Mouse (Mus musculus) small intestine, adult 2 months (tissue): ENCODE measurements at regions not wholly inside any gene's neighbourhood (a gene's known extent, or its start where the extent isn't known, plus 50 kb on each side); places are given as distances from the start of the nearest gene placed in this dataset.

Experiments used
- H3K27ac ChIP-seq: fragments of 200-500 bp; 2 replicates; pipeline ENCODE4 v1.5.1; 2012; ENCODE audit warnings: low read depth, low read length, control low read depth, inconsistent platforms; ENCODE audit not compliant: insufficient read depth
- H3K27me3 ChIP-seq: fragments of 200-500 bp; 2 replicates; pipeline ENCODE4 v1.6.1; 2012; ENCODE audit warnings: mild to moderate bottlenecking, moderate library complexity, low read length, inconsistent platforms; ENCODE audit not compliant: control insufficient read depth, insufficient read depth
- H3K36me3 ChIP-seq: fragments of 200-500 bp; 2 replicates; pipeline ENCODE4 v1.6.1; 2012; ENCODE audit warnings: mild to moderate bottlenecking, low read length, control low read depth, inconsistent platforms; ENCODE audit not compliant: control insufficient read depth, insufficient read depth
- H3K4me1 ChIP-seq: fragments of 200-500 bp; 2 replicates; pipeline ENCODE4 v1.6.1; 2012; ENCODE audit warnings: low read length, inconsistent platforms, mixed read lengths; ENCODE audit not compliant: control insufficient read depth, insufficient read depth, insufficient read length
- H3K4me3 ChIP-seq: fragments of 200-500 bp; 2 replicates; pipeline ENCODE4 v1.5.1; 2012; ENCODE audit warnings: low read depth, mild to moderate bottlenecking, control low read depth, inconsistent platforms, low read length, moderate library complexity
- CTCF ChIP-seq: fragments of 200-500 bp; IDR thresholded peaks from 2 replicates; pipeline ENCODE4 v1.5.1; 2012; ENCODE audit warnings: low read depth, mild to moderate bottlenecking, control low read depth, inconsistent platforms, low read length, moderate library complexity, mixed read lengths; ENCODE audit not compliant: insufficient replicate concordance, insufficient read length; ENCODE audit errors: extremely low read depth
- POLR2A ChIP-seq: fragments of 200-500 bp; IDR thresholded peaks from 2 replicates; pipeline ENCODE4 v1.6.1; 2012; ENCODE audit warnings: low read depth, mild to moderate bottlenecking, control low read depth, inconsistent platforms, low read length, moderate library complexity
- WGBS: fragments of 180-500 bp; shearing (Covaris S2); methylation state at CpG from one replicate; pipeline ENCODE4 v1.1.7; 2018; 5-methylcytosine and 5-hydroxymethylcytosine counted together

DNA sequence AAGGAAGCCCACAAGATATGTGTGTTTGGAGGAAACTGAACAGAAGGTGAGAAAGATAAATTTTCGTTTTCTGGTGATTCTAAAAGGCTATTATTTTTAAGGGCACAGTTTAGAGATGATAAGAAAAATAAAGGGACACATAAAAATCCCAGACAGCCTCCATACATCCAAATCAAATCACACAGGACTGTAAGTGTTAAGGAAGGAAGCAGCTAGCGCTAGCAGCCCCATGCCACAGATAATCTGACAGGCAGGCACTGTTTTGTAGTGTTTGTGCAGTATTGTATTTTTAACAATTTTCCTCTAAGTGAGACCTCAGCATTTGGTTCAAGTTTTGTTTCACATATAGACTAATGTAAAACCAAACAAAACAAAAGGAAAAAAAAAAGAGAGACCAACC is 402.4 kb upstream of the Dph6 start:
- TF ChIP-seq POLR2A (no peak), CTCF (no peak)
- WGBS = 61% methylated on average over 2 of the region's 2 CpGs
- H3K4me3 ChIP-seq = no peak overlapping the region

DNA sequence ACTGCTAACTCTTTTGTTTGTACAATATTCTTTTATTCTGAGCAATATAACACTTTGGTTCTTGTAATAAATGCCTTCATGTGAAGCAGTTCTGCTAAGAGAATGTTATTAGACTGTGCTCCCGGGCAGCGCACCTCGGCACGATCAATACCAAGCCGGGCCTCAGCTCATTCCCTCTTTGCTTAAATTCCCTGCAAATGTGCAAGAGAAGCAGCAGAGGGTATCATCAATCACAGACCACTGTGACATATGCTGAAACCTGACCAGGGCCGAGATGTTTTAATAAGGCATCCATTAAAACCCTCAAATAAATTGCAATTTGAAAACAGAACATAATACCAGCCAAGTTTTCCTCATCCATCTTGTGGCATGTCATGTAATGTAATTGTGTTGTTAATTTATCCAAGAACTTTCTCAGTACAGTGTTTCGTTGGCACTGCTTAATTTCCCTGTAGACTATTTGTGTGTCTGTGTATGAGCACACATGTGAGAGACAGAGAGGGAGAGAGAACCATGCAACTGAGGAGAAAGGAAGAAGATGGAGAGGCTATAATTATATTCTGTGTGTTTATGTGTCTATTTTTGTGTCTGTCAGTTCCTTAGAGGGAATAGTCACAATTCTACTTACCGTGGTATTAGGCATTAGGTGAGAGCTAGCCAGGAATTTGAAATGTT is 412.9 kb upstream of the Dph6 start:
- Histone ChIP-seq H3K27me3 (no peaks in the 10 kb centered on the region), H3K27ac (no peak overlapping the region), H3K4me1 (no peaks in the 10 kb centered on the region), H3K4me3 (no peak overlapping the region), H3K36me3 (no peaks in the 10 kb centered on the region)
- TF ChIP-seq POLR2A = no peak
- TF ChIP-seq CTCF = no peak
- WGBS = 35% methylated on average over 8 of the region's 8 CpGs

More for the DNA sequence above, 402.4 kb upstream of the Dph6 start:
- Histone ChIP-seq H3K36me3 (no peaks in the 10 kb centered on the region), H3K27me3 (no peaks in the 10 kb centered on the region), H3K27ac (no peak overlapping the region), H3K4me1 (no peaks in the 10 kb centered on the region)

DNA sequence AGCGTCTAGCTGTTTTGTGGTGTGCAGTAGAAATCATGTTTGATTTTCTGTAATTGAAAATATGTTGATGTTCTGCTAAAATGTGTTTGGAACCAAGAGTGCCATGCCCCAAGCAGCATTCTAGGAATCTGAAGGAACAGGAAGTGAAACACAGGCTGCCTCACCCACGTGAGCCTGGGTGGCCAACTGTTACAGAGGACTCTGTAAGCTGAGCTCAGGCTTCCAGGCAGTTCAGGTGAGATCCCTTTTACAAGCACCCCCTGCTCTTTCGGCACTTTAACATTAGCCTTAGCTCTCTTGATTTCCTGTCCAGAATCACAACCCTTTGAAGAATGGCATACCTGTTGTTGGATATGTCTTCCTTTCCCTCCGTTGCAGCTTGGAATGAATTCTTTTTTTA is 414.9 kb upstream of the Dph6 start:
- H3K4me1 ChIP-seq = no peaks in the 10 kb centered on the region
- TF ChIP-seq CTCF (no peak), POLR2A (no peak)
- H3K27ac ChIP-seq = no peak overlapping the region
- H3K4me3 ChIP-seq = no peak overlapping the region
- no peaks in the 10 kb centered on the region for H3K36me3 ChIP-seq
- WGBS = 69% methylated on average over 4 of the region's 4 CpGs
- no peaks in the 10 kb centered on the region for H3K27me3 ChIP-seq

DNA sequence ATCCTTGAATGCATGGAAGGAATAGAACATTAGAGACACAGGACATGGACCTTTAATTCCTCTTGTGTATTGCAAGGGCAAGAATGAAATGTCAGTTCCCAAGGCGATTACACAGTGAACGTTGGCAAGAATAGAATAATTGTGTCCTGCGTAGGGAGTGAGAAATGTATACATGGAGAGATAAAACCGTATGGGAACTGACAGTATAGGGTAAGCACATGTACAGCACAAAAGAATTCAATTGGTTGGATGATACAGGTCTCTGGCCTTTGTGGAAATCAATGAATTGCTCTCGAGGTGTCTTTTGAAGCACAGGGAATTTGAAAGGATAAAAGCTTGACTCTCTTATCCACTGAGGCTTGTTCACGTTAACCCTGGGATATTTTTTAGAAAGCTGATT is 415.4 kb upstream of the Dph6 start:
- TF ChIP-seq POLR2A = no peak
- no peak for TF ChIP-seq CTCF
- Histone ChIP-seq H3K27me3 (no peaks in the 10 kb centered on the region), H3K36me3 (no peaks in the 10 kb centered on the region), H3K27ac (no peak overlapping the region), H3K4me1 (no peaks in the 10 kb centered on the region), H3K4me3 (no peak overlapping the region)
- 62% methylated on average over 6 of the region's 6 CpGs for WGBS

DNA sequence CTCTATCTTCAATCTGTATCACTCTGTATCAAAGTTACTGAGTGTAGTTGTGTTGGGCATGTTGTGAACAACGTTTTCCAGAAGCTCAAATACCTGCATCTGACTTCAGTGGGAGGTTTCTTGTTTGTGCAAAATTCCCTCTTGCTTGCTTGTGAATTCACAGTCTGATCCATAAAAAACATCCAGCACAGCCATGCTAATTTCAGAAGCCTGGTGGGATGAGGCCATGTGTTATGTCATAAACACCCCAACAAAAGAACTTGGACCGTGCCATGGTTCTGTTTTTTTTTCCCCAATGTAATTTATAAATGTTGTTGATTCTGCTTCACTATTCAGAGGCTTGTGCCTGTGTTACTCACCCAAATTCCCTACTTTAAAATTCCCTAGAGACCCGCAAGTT is 415.9 kb upstream of the Dph6 start:
- Histone ChIP-seq H3K27me3 (no peaks in the 10 kb centered on the region), H3K4me1 (no peaks in the 10 kb centered on the region), H3K27ac (no peak overlapping the region), H3K4me3 (no peak overlapping the region), H3K36me3 (no peaks in the 10 kb centered on the region)
- 61% methylated on average over 3 of the region's 3 CpGs for whole genome bisulfite sequencing
- TF ChIP-seq CTCF (no peak), POLR2A (no peak)

DNA sequence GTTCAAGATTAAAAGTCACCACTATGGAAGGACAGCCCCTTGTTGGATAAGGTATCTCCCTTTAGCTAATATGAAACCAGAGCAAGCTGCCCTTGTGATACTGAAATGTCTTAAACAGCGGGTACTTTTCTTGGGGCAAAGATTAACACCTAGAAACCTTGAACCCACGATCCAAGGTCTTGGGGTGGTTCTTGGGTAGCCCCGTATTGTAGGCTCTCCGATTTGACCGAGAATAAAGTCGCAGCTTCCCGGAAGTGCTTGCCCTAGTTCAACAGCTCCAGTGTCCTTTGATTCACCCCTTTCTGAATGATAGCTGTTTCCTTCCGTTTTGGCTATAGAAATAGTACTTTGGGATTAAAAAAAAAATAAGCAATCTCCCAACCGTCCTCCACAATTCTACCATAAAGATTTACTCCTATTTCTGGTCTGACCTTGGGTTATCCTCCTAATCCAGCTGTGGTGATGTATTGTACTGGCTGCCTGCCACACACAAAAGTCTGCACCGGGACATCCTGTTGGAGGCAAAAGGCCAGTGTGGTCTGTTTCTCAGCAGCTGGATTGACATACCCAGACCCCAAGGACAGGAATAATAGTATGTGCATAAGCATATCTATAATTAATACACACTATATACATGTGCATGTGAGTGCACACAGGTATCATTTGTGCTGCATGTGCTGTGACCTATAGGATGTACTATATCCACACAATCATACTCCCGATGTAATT is 427.0 kb upstream of the Dph6 start:
- TF ChIP-seq POLR2A (no peak), CTCF (no peak)
- Histone ChIP-seq H3K27ac (no peak overlapping the region), H3K36me3 (no peaks in the 10 kb centered on the region), H3K27me3 (no peaks in the 10 kb centered on the region), H3K4me1 (no peaks in the 10 kb centered on the region), H3K4me3 (no peak overlapping the region)
- WGBS = 69% methylated on average over 11 of the region's 11 CpGs

DNA sequence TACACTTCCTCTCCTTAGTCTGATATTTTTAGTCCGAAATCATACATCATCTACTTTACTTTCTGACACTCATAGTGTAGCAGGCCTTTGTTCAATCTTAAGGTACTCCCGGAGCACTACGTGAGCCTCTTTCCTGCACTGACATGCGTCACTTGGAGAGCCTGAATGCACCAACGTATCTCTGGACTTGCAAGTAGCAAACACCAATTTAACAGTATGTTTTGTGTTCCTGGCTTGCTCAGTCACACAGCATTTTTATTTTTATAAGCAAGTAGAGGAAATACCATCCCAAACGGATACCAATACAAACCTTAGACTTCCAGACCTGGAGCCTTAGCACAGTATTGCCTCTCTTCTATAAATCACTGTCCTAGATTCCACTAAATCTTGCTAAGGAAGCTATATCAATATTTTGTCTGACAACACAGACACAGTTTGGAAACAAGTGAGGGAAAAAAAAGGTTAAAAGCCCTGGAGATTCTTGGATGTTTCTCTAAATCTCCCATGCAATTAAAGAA is 427.6 kb upstream of the Dph6 start:
- TF ChIP-seq POLR2A (no peak), CTCF (no peak)
- Histone ChIP-seq H3K27me3 (no peaks in the 10 kb centered on the region), H3K36me3 (no peaks in the 10 kb centered on the region), H3K4me1 (no peaks in the 10 kb centered on the region), H3K4me3 (no peak overlapping the region), H3K27ac (no peak overlapping the region)
- 64% methylated on average over 6 of the region's 6 CpGs for WGBS
